Mouse (Mus musculus) forebrain, embryonic 14.5 days (tissue): ENCODE measurements around the gene Fam173b. TPM values are rescaled to one million over a fixed set of nuclear protein-coding genes. Genes with fewer than 3 reads are reported as not detected.
"Not testable (repeated sequence)": the region's sequence is repeated elsewhere in the genome, so short reads cannot be mapped to it uniquely, and the experiment has no call there.

Source experiments
- ATAC-seq: fragments of 200-750 bp; cut with Nextera tagmentation; 2 replicates; pipeline ENCODE4 v1.8.0; 2017; ENCODE audit warnings: mild to moderate bottlenecking, moderate library complexity
- DNase-seq: peaks from one replicate; pipeline ENCODE4 v3.0.0-alpha.2; 2015; ENCODE audit warnings: low spot score
- H3K27ac ChIP-seq: fragments of 300-500 bp; sonication (generic); 2 replicates; pipeline ENCODE4 v1.5.1; 2014; ENCODE audit warnings: low read depth, mild to moderate bottlenecking, control low read depth, low read length, moderate library complexity
- H3K27me3 ChIP-seq: fragments of 300-500 bp; sonication (generic); replicated peaks from 2 replicates; pipeline ENCODE4 v1.6.1; 2014; ENCODE audit warnings: low read length, control low read depth, mixed read lengths; ENCODE audit not compliant: control insufficient read depth, insufficient read depth
- H3K36me3 ChIP-seq: fragments of 300-500 bp; sonication (generic); 2 replicates; pipeline ENCODE4 v1.6.1; 2014; ENCODE audit warnings: low read length, control low read depth; ENCODE audit not compliant: control insufficient read depth, insufficient read depth
- H3K4me1 ChIP-seq: fragments of 300-500 bp; sonication (generic); 2 replicates; pipeline ENCODE4 v1.6.1; 2014; ENCODE audit warnings: antibody characterized with exemption, low read length, control low read depth; ENCODE audit not compliant: control insufficient read depth, insufficient read depth
- H3K4me2 ChIP-seq: fragments of 300-500 bp; sonication (generic); 2 replicates; pipeline ENCODE4 v1.6.1; 2014; ENCODE audit warnings: mild to moderate bottlenecking, control low read depth, low read length
- H3K4me3 ChIP-seq: fragments of 300-500 bp; sonication (generic); 2 replicates; pipeline ENCODE4 v1.5.1; 2014; ENCODE audit warnings: low read depth, low read length, control low read depth
- H3K9ac ChIP-seq: fragments of 300-500 bp; sonication (generic); 2 replicates; pipeline ENCODE4 v1.6.1; 2014; ENCODE audit warnings: mild to moderate bottlenecking, low read length, control low read depth, moderate library complexity
- H3K9me3 ChIP-seq: fragments of 300-500 bp; sonication (generic); replicated peaks from 2 replicates; pipeline ENCODE4 v1.6.1; 2016; ENCODE audit warnings: low read length, control low read depth, mixed read lengths; ENCODE audit not compliant: control insufficient read depth
- WGBS: fragments of 180-500 bp; shearing (Covaris S2); extraction: QIAGEN DNeasy Blood & Tissue Kit; methylation state at CpG from one replicate; pipeline ENCODE4 v1.1.7; 2014; 5-methylcytosine and 5-hydroxymethylcytosine counted together
- polyA plus RNA-seq: library from polyadenylated mRNA; unstranded; fragments of >200 nt; fragmentation: Nextera tagmentation; extraction: Ambion mirVana; gene quantifications from 2 replicates; pipeline ENCODE4 v1.2.1, GENCODE M21; 2014

Fam173b gene
- polyA plus RNA-seq, 1 experiment from 2014 or later, result 13.3 TPM

- H3K4me1 ChIP-seq, result no peaks in the 10 kb centered on the region
- no peaks in the 10 kb centered on the region for H3K9me3 ChIP-seq
- no peak overlapping the region for H3K4me2 ChIP-seq
- no peak overlapping the region for H3K27ac ChIP-seq
- H3K9ac ChIP-seq, result no peak overlapping the region
- ATAC-seq (no peak), DNase-seq (no peak)
- H3K36me3 ChIP-seq, result no peaks in the 10 kb centered on the region
- no peaks in the 10 kb centered on the region for H3K27me3 ChIP-seq
- 65% methylated on average over 7 of the region's 7 CpGs for WGBS
- no peak overlapping the region for H3K4me3 ChIP-seq
Observed at GRCm38 (mm10) chr15:31567431-31567830, 34.2 kb upstream of the Fam173b start.

- Histone ChIP-seq H3K27ac (no peak overlapping the region), H3K4me1 (no peaks in the 10 kb centered on the region), H3K36me3 (no peaks in the 10 kb centered on the region), H3K9me3 (no peaks in the 10 kb centered on the region), H3K4me3 (no peak overlapping the region), H3K27me3 (no peaks in the 10 kb centered on the region), H3K9ac (no peak overlapping the region), H3K4me2 (no peak overlapping the region)
- ATAC-seq (no peak), DNase-seq (no peak)
- 26% methylated on average over 12 of the region's 12 CpGs for WGBS
Observed at GRCm38 (mm10) chr15:31568581-31568996, 33.1 kb upstream of the Fam173b start.

GRCm38 (mm10) chr15:31569325-31570022 is 32.2 kb upstream of the Fam173b start:
- Histone ChIP-seq H3K27ac (no peak overlapping the region), H3K4me1 (no peaks in the 10 kb centered on the region), H3K27me3 (no peaks in the 10 kb centered on the region), H3K36me3 (no peaks in the 10 kb centered on the region), H3K9ac (no peak overlapping the region), H3K4me2 (no peak overlapping the region), H3K4me3 (no peak overlapping the region), H3K9me3 (no peaks in the 10 kb centered on the region)
- WGBS, result 72% methylated on average over 9 of the region's 9 CpGs
- DNase-seq (no peak), ATAC-seq (no peak)

- no peak overlapping the region for H3K9ac ChIP-seq
- ATAC-seq (no peak), DNase-seq (no peak)
Observed at GRCm38 (mm10) chr15:31570959-31571358, 30.7 kb upstream of the Fam173b start.

GRCm38 (mm10) chr15:31571906-31572722 is 29.5 kb upstream of the Fam173b start:
- WGBS, result 89% methylated on average over 16 of the region's 16 CpGs
- Histone ChIP-seq H3K4me2 (no peak overlapping the region), H3K9me3 (no peaks in the 10 kb centered on the region), H3K27ac (no peak overlapping the region), H3K27me3 (no peaks in the 10 kb centered on the region), H3K9ac (no peak overlapping the region), H3K4me3 (no peak overlapping the region), H3K4me1 (no peaks in the 10 kb centered on the region), H3K36me3 (no peaks in the 10 kb centered on the region)
- DNase-seq (no peak), ATAC-seq (no peak)

More at GRCm38 (mm10) chr15:31570959-31571358, 30.7 kb upstream of the Fam173b start:
- H3K9me3 ChIP-seq, result no peaks in the 10 kb centered on the region
- no peaks in the 10 kb centered on the region for H3K36me3 ChIP-seq
- no peak overlapping the region for H3K4me2 ChIP-seq
- H3K4me1 ChIP-seq, result no peaks in the 10 kb centered on the region
- no peaks in the 10 kb centered on the region for H3K27me3 ChIP-seq
- no peak overlapping the region for H3K4me3 ChIP-seq
- no peak overlapping the region for H3K27ac ChIP-seq
- 91% methylated on average over 8 of the region's 8 CpGs for WGBS

- Histone ChIP-seq H3K4me3 (no peak overlapping the region), H3K9ac (no peak overlapping the region), H3K36me3 (no peaks in the 10 kb centered on the region), H3K4me1 (no peaks in the 10 kb centered on the region), H3K27ac (no peak overlapping the region), H3K9me3 (no peaks in the 10 kb centered on the region), H3K4me2 (no peak overlapping the region), H3K27me3 (no peaks in the 10 kb centered on the region)
- ATAC-seq, result no peak
- no peak for DNase-seq
- WGBS, result 82% methylated on average over 4 of the region's 4 CpGs
Observed at GRCm38 (mm10) chr15:31573287-31573686, 28.4 kb upstream of the Fam173b start.

- ATAC-seq, result no peak
- Histone ChIP-seq H3K4me3 (no peak overlapping the region), H3K27me3 (no peaks in the 10 kb centered on the region), H3K4me2 (no peak overlapping the region), H3K9ac (no peak overlapping the region), H3K27ac (no peak overlapping the region), H3K9me3 (no peaks in the 10 kb centered on the region), H3K4me1 (no peaks in the 10 kb centered on the region), H3K36me3 (no peaks in the 10 kb centered on the region)
- DNase-seq, result no peak
Observed at GRCm38 (mm10) chr15:31573692-31574091, 28.0 kb upstream of the Fam173b start.

GRCm38 (mm10) chr15:31576076-31576475 is 25.6 kb upstream of the Fam173b start:
- no peak for ATAC-seq

GRCm38 (mm10) chr15:31581086-31581485 is 20.6 kb upstream of the Fam173b start:
- not testable (repeated sequence) for H3K4me1 ChIP-seq, H3K36me3 ChIP-seq, ATAC-seq, H3K27me3 ChIP-seq, H3K4me3 ChIP-seq, H3K4me2 ChIP-seq, H3K27ac ChIP-seq, DNase-seq, H3K9me3 ChIP-seq, H3K9ac ChIP-seq
- 98% methylated on average over 2 of the region's 2 CpGs for whole genome bisulfite sequencing

More at GRCm38 (mm10) chr15:31576076-31576475, 25.6 kb upstream of the Fam173b start:
- Histone ChIP-seq H3K27me3 (no peaks in the 10 kb centered on the region), H3K27ac (no peak overlapping the region), H3K4me1 (no peaks in the 10 kb centered on the region), H3K9me3 (no peaks in the 10 kb centered on the region), H3K36me3 (no peaks in the 10 kb centered on the region), H3K4me3 (no peak overlapping the region), H3K4me2 (no peak overlapping the region), H3K9ac (no peak overlapping the region)
- no peak for DNase-seq
- 81% methylated on average over 5 of the region's 5 CpGs for WGBS
